Mouse (Mus musculus): ENCODE data around the gene Col5a1.

- TF ChIP-seq GATA1 (IDR thresholded peaks at IDR 0.05; ENCODE audit: borderline replicate concordance, low read length) (no peak), FLI1 (IDR thresholded peaks at IDR 0.05; ENCODE audit: low read length) (no peak)
Measured at GRCm38 (mm10) chr2:28047092-28047491, 160.9 kb downstream of the Col5a1 start.

Data from megakaryocyte, embryonic 14.5 days (primary cell).